Mouse (Mus musculus) kidney, adult 9 months (tissue): Measurements from ENCODE around the gene Xpo6.

Experiments used
- DNase-seq: peaks from one replicate; pipeline ENCODE4 v3.0.0; 2022

Xpo6 gene

DNA sequence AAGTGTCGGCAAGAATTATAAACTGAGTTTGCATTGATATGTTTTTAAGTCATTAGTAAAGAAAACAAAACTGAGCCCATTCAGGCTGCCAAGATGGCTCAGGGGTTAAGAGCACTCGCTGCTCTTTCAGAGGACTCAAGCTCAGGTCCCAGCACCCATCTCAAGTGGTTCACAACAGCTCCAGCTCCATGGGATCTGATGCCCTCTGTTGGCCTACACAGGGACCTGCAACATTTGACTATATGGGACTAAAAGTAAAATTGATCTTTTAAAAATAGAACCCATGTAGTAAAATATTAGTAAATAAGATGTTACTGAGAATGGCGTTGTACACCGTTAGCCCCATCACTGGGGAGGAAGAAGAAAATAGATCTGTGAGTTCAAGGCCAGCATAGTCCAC is 130.0 kb downstream of the Xpo6 start:
- DNase-seq: no peak

DNA sequence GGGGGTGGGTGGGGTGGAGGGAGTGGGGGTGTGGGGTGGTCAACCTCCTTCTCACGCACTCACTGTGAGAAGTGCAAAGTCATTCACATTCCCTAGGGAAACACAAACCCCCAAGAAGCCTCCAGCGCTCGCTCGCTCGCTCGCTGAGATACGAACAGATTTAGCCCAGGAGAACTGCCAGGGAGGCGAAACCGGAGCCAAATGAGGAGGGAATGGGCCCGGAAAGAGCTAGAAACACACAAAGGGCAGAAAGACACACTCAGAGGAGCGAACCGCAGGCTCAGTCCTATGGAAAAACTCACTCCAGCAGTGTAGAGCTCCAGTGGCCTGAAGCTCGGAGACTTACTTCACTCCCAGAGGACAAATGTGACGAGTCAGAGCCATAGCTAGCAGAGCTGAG is 133.5 kb downstream of the Xpo6 start:
- no peak for DNase-seq

DNA sequence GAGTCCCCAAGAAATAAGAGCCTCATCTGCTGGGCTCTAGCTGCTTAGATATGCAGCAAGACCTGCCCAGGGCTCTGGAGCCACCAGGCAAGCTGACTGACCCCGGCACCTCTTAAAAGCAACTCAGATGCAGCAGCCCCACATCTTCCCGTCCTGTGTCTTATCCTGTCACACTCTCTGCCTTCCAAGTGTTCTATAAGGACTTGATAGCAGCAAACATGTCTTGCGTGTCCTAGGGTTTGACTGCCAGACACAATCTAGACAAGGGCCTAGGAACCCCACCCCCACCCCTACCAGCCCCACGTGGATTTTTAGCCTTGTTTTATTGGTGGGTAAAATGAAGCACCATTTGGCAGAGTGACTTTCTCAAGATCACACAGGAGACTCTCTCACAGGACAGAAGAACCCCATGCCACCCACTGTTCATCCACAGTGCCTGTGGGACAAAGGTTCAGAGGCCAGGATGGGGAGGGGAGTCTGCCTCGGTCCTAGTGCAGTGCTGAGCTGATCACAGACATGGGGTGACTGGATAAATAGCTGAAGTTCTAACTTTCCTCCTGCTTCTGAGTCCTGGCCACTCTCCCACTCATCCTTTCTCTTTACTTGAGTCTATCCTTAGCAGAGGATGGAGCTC is 134.9 kb downstream of the Xpo6 start:
- DNase-seq: no peak

DNA sequence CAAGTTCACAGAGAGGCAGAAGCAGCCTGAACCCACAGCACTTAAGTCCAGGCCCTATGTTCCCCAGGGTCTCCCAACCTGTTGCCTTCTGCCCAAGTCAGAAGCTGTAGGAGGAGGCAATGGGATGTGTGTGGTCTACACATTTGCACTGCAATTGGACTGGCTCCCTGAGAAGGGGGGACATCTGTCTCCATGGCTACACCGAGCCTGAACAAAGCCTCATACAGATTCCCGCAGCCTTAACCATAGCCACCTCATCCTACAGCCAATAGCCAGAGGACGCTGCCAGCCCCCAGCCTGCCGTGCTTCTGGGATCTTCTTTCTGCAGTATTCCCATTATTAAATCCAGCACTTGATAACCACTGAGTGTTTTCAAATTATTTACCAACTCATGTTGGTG is 138.1 kb downstream of the Xpo6 start:
- DNase-seq: no peak

DNA sequence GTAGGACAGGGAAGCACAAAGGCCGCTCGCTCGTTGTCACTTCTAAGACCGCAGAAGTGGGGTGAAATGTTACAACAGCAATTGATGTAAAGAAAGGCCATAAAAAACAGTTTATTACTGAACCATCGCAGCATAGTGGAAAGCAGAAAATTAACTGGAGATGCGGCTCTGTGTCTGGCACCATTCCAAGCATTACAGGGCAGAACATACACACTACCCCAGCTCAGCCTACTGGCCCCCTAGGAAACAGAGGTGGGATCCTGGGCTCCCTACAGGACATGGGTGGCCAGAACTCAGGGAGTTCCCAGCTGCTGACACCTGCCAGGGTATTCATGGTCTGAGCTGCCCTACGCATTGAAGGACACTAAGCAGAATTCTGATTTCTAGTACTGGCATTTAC is 141.4 kb downstream of the Xpo6 start:
- DNase-seq: no peak

DNA sequence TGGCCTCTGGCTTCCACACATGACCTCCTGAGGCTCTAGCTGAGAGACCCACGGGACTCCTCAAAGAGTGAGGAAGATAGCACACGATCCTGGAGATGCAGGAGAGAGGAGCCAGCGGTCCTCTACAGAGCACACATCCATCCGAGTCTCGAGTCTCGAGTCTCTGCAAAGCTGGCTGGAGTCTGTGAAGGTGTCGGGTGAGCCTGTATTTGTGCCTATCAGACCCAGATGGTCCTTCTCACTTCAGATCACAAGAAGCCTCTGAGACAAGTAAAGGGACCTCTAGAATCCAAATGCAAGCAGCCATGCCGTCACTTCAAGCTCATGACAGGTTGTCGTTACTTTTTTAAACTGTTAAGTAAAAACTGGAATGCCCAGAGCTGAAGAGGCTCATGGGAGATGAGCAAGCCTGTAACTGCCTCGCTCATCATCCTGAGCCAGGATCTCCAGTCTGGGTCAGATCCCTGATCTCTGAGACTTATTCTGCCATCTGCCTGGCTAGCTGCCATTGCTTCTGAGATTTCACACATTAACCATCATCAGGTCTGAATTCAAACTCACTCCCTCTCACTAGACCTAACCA is 142.9 kb downstream of the Xpo6 start:
- DNase-seq: no peak

DNA sequence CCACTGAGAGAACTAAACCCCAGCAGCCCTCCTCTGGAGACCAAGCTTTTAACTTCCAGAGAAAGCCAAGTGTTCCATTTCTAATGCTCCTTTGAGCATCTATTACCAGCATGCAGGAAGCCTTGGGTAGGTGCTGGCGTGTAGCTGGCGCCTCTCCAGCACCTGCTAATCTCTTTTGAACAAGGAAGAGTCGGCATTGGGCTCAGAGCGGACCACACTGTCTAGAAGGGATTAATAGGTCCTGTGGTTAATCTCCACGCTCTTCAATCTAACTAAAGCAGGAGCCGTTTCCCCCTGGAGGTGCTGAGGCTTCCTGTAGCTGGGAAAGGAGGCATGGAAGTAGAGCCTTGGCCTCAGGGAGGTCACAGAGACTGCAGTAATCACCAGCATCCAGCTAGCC is 145.7 kb downstream of the Xpo6 start:
- no peak for DNase-seq

DNA sequence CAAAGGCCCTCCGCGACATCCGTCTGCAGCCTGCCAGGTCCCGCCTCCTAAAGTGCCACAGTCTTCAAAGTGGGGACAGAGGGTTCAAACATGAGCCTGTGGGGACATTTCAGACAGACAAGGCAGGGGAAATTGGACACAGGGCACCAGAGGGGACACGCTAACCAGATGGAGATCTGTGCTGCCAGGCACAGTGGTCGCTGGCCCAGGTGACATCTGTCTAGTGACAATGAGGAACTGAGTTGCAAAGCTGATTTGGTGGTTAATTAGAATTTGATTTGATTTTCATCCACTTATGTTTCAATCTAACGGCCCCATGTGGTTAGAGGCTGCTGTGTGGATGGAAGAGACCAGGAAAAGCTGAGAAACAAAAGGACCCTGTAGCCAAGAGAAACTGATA is 146.7 kb downstream of the Xpo6 start:
- no peak for DNase-seq

DNA sequence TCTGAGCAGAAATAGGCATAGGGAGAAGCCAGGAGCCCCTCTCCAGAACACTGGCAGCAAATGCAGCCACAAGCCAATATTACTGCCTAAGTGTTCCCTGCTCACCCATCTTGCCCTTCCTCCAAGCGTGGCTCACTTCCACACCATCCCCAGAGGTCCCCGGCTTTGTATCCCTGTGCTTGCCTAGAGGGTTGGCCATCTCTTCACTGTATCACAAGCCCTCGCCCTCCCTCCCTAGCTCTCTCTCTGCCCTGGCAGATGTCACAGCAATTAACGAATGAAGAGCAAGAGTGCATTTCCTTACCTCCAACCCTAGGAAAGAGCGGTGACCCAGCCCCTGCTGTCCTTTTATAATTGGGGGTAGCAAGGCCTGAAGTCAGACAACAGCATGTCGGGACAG is 148.4 kb downstream of the Xpo6 start:
- no peak for DNase-seq
